Mouse (Mus musculus) kidney, adult 2 months (tissue): Measurements from ENCODE around the gene Naa16. TPM values are rescaled to one million over a fixed set of nuclear protein-coding genes. Genes with fewer than 3 reads are reported as not detected.

Experiments used
- DNase-seq: peaks from one replicate; pipeline ENCODE4 v3.0.0; 2021
- H3K27ac ChIP-seq: fragments of 200-500 bp; 2 replicates; pipeline ENCODE4 v1.5.1; 2012; ENCODE audit warnings: low read depth, low read length, control low read depth, inconsistent platforms; ENCODE audit not compliant: insufficient read depth
- H3K27me3 ChIP-seq: fragments of 200-500 bp; replicated peaks from 2 replicates; pipeline ENCODE4 v1.6.1; 2012; ENCODE audit warnings: mild to moderate bottlenecking, moderate library complexity, low read length, inconsistent platforms; ENCODE audit not compliant: control insufficient read depth, insufficient read depth
- H3K36me3 ChIP-seq: fragments of 200-500 bp; 2 replicates; pipeline ENCODE4 v1.6.1; 2012; ENCODE audit warnings: mild to moderate bottlenecking, moderate library complexity, low read length, inconsistent platforms; ENCODE audit not compliant: control insufficient read depth, insufficient read depth
- H3K4me1 ChIP-seq: fragments of 200-500 bp; 2 replicates; pipeline ENCODE4 v1.6.1; 2011; ENCODE audit warnings: low read length; ENCODE audit not compliant: control insufficient read depth, insufficient read depth
- H3K4me3 ChIP-seq: fragments of 200-500 bp; 2 replicates; pipeline ENCODE4 v1.5.1; 2011; ENCODE audit warnings: mild to moderate bottlenecking, low read depth, low read length, control low read depth; ENCODE audit not compliant: insufficient read depth
- CTCF ChIP-seq: fragments of 200-500 bp; conservative IDR thresholded peaks from 2 replicates; pipeline ENCODE4 v1.5.1; 2011; ENCODE audit warnings: low read depth, mild to moderate bottlenecking, control low read depth, low read length, moderate library complexity, mixed read lengths; ENCODE audit not compliant: insufficient read depth, insufficient read length
- POLR2A ChIP-seq: fragments of 200-500 bp; IDR thresholded peaks from one replicate; pipeline ENCODE4 v1.6.1; 2011; ENCODE audit warnings: low read depth, low read length, control low read depth
- WGBS: fragments of 180-500 bp; shearing (Covaris S2); methylation state at CpG from one replicate; pipeline ENCODE4 v1.1.7; 2018; 5-methylcytosine and 5-hydroxymethylcytosine counted together
- polyA plus RNA-seq: library from polyadenylated mRNA; depleted of rRNA; stranded (reverse); fragments of >200 nt; gene quantifications from 2 replicates; pipeline ENCODE4 v1.2.3, GENCODE M21; 2012; rRNA removed

The Naa16 gene
- polyA plus RNA-seq, 1 experiment: 3.1 TPM

- 33% methylated on average over 3 of the region's 3 CpGs for WGBS
- H3K27ac ChIP-seq: no peak overlapping the region
These were observed 115.1 kb downstream of the Naa16 start for GRCm38 (mm10) chr14:79275441-79275840.

More at GRCm38 (mm10) chr14:79275441-79275840, 115.1 kb downstream of the Naa16 start:
- Histone ChIP-seq H3K4me1 (no peaks in the 10 kb centered on the region; the same call in 1 of the 2 replicates), H3K4me3 (no peak overlapping the region), H3K27me3 (no peaks in the 10 kb centered on the region), H3K36me3 (no peaks in the 10 kb centered on the region)
- TF ChIP-seq POLR2A: no peak
- TF ChIP-seq CTCF: no peak
- DNase-seq: no peak

Other genes with a start within 250 kb of the Naa16 start
- gene Zfp957, start 143.4 kb downstream of the Naa16 start, polyA plus RNA-seq: not detected in 2 replicates
- gene Rgcc, start 89.1 kb downstream of the Naa16 start, polyA plus RNA-seq: 91.9 and 108 TPM in 2 replicates
- 3.2 and 4.7 TPM in 2 replicates for gene Mtrf1, start 7.0 kb upstream of the Naa16 start, polyA plus RNA-seq
- 4.5 and 5.0 TPM in 2 replicates for gene Kbtbd7, start 35.7 kb upstream of the Naa16 start, polyA plus RNA-seq
- gene Kbtbd6, start 61.1 kb upstream of the Naa16 start, polyA plus RNA-seq: 0.14 and 0.15 TPM in 2 replicates
- gene Elf1, start 90.4 kb upstream of the Naa16 start, polyA plus RNA-seq: 15.3 and 15.4 TPM in 2 replicates
- gene Wbp4, start 90.7 kb upstream of the Naa16 start, polyA plus RNA-seq: 4.7 and 5.0 TPM in 2 replicates
- 6.8 and 10.6 TPM in 2 replicates for gene Sugt1, start 196.9 kb upstream of the Naa16 start, polyA plus RNA-seq